Mouse (Mus musculus) liver, embryonic 14.5 days (tissue): ENCODE data around the gene Imp3. TPM values are rescaled to one million over a fixed set of nuclear protein-coding genes. Genes with fewer than 3 reads are reported as not detected.

Experiments used
- ATAC-seq: fragments of 200-750 bp; cut with Nextera tagmentation; 2 replicates; pipeline ENCODE4 v1.8.0; 2017; ENCODE audit warnings: moderate number of reproducible peaks, mild to moderate bottlenecking, moderate library complexity; ENCODE audit not compliant: insufficient read depth
- DNase-seq, 3 experiments: peaks; one replicate each; pipeline ENCODE4 v3.0.0-alpha.2; 2012 to 2013; ENCODE audit warnings: low read depth in 3 of 3, low spot score in 3 of 3
- H3K27ac ChIP-seq: fragments of 300-500 bp; sonication (generic); 2 replicates; pipeline ENCODE4 v1.5.1; 2014; ENCODE audit warnings: moderate library complexity, mild to moderate bottlenecking, control low read depth, inconsistent platforms
- H3K27me3 ChIP-seq: fragments of 300-500 bp; sonication (generic); 2 replicates; pipeline ENCODE4 v1.6.1; 2014; ENCODE audit warnings: mild to moderate bottlenecking, low read length, moderate library complexity; ENCODE audit not compliant: control insufficient read depth, insufficient read depth
- H3K36me3 ChIP-seq: fragments of 300-500 bp; sonication (generic); replicated peaks from 2 replicates; pipeline ENCODE4 v1.6.1; 2014; ENCODE audit warnings: low read depth; ENCODE audit not compliant: control insufficient read depth, insufficient read depth
- H3K4me1 ChIP-seq, 2 experiments: fragments of 200-500 bp in 1 of 2; fragments of 300-500 bp in 1 of 2; sonication (generic) in 1 of 2; replicated peaks; 2 replicates each; pipeline ENCODE4 v1.6.1; 2012 to 2014; ENCODE audit warnings: antibody characterized with exemption in 1 of 2, inconsistent platforms in 1 of 2, low read length in 1 of 2; ENCODE audit not compliant: control insufficient read depth in 2 of 2, insufficient read depth in 2 of 2
- H3K4me2 ChIP-seq: fragments of 300-500 bp; sonication (generic); 2 replicates; pipeline ENCODE4 v1.6.1; 2014; ENCODE audit warnings: low read depth, mild to moderate bottlenecking, control low read depth, moderate library complexity
- H3K4me3 ChIP-seq, 2 experiments: fragments of 200-500 bp in 1 of 2; fragments of 300-500 bp in 1 of 2; sonication (generic) in 1 of 2; 2 replicates each; pipeline ENCODE4 v1.5.1; 2012 to 2014; ENCODE audit warnings: low read depth in 2 of 2, low read length in 2 of 2, mild to moderate bottlenecking in 2 of 2, control low read depth in 1 of 2, inconsistent platforms in 1 of 2, moderate library complexity in 1 of 2; ENCODE audit not compliant: insufficient read depth in 1 of 2
- H3K9ac ChIP-seq: fragments of 300-500 bp; sonication (generic); replicated peaks from 2 replicates; pipeline ENCODE4 v1.6.1; 2014; ENCODE audit warnings: mild to moderate bottlenecking, control low read depth, moderate library complexity
- H3K9me3 ChIP-seq: fragments of 300-500 bp; sonication (generic); 2 replicates; pipeline ENCODE4 v1.6.1; 2016; ENCODE audit warnings: low read length, mixed read lengths; ENCODE audit not compliant: control insufficient read depth
- CTCF ChIP-seq: IDR thresholded peaks from 2 replicates; pipeline ENCODE4 v1.5.1; 2016; ENCODE audit warnings: antibody characterized with exemption, low read depth, control low read depth
- EP300 ChIP-seq: IDR thresholded peaks from 2 replicates; pipeline ENCODE4 v1.6.1; 2016; ENCODE audit warnings: antibody characterized with exemption, low read depth
- WGBS: fragments of 180-500 bp; shearing (Covaris S2); extraction: QIAGEN DNeasy Blood & Tissue Kit; methylation state at CpG from one replicate; pipeline ENCODE4 v1.1.7; 2014; ENCODE audit not compliant: insufficient replicate concordance; 5-methylcytosine and 5-hydroxymethylcytosine counted together
- polyA plus RNA-seq, 2 experiments: library from polyadenylated mRNA; depleted of rRNA in 1 of 2; stranded (reverse) in 1 of 2; unstranded in 1 of 2; fragments of >200 nt; fragmentation: Nextera tagmentation in 1 of 2; extraction: Ambion mirVana in 1 of 2; gene quantifications; 2 replicates each; pipeline versions ENCODE4 v1.2.1 to v1.2.3; 2012 to 2014

Imp3 gene
- polyA plus RNA-seq, 2 experiments: 49.0 to 69.2 TPM

DNA sequence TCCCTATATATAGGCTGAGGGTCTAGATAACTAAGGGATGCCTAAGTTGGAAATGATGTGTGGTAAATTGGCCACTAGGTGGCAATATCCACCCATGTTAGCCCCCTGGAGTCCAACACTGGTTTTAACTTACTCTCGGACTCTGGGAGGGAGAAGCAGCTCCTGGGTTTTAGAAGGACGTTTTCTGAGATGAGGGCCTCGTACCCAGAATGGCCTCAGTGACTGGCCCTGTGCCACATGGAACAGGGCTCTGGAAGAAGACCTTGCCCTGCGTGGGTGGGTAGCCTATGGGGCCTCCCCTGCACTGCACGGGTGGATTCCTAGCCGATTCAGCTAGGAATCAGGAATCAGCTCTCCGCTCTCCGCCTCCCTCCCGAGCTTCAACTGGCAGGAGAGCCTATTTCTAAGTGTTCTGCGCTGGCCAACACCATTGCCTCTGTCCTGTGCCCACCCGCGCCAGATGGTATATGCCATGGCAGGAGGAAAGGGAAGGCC, 45.7 kb upstream of the Imp3 start:
- H3K4me3 ChIP-seq: no peak overlapping the region
- no peak overlapping the region for H3K27ac ChIP-seq
- no peaks in the 10 kb centered on the region for H3K4me1 ChIP-seq
- no peak; the same call in 1 of the 2 replicates for ATAC-seq
- WGBS: 31% methylated on average over 12 of the region's 12 CpGs
- H3K27me3 ChIP-seq: no peaks in the 10 kb centered on the region
- DNase-seq: peak; percentile 47 to 53 (median 47)
- no peak overlapping the region for H3K4me2 ChIP-seq
- no peaks in the 10 kb centered on the region for H3K9me3 ChIP-seq
- no peaks in the 10 kb centered on the region for H3K36me3 ChIP-seq
- TF ChIP-seq CTCF: peak; percentile 82
- no peak for TF ChIP-seq EP300
- no peak overlapping the region for H3K9ac ChIP-seq

DNA sequence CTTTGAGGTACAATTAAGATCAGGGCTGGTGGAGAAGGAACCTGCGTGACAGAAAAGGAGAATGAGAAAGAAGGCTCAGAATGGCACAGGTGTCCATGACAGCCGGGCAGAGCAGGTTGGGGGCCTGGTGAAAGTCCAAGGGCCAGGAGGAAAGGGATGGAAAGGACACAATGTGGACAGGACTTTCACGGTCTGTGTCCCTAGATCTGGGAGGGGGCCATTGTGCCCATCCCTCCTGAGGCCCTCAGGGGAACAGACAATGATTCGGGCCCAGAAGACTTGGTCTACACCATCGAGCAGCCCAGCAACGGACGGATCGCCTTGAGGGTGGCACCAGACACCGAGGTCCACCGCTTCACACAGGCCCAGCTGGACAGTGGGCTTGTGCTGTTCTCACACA, 45.2 kb upstream of the Imp3 start:
- H3K9ac ChIP-seq: no peak overlapping the region
- DNase-seq (no peak), ATAC-seq (no peak)
- H3K27ac ChIP-seq: no peak overlapping the region
- H3K36me3 ChIP-seq: no peaks in the 10 kb centered on the region
- TF ChIP-seq EP300 (no peak), CTCF (no peak)
- no peaks in the 10 kb centered on the region for H3K9me3 ChIP-seq
- H3K27me3 ChIP-seq: no peaks in the 10 kb centered on the region
- H3K4me3 ChIP-seq: no peak overlapping the region
- H3K4me1 ChIP-seq: no peaks in the 10 kb centered on the region
- no peak overlapping the region for H3K4me2 ChIP-seq
- 75% methylated on average over 10 of the region's 10 CpGs for WGBS

DNA sequence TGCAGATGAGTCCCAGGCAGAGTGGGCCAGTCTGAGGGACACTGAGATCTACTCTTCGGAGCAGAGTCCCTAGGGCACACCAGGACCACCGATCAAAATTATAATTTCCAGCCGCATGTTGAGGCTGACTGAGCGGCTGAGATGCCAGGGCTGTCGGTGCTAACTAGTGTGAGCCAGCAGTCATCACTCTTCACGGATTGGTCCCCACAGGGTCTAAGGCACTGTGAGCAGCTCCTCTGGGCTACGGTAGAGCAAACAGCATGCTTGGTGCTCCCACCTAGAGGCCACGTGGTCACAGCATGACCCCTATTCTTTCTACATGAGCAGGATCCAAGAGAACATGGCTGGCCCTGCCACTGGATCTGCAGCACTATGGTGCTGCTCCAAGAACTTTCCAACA, 44.0 kb upstream of the Imp3 start:
- no peaks in the 10 kb centered on the region for H3K36me3 ChIP-seq
- H3K4me3 ChIP-seq: no peak overlapping the region
- no peak overlapping the region for H3K9ac ChIP-seq
- ATAC-seq (no peak), DNase-seq (no peak)
- H3K4me1 ChIP-seq: no peaks in the 10 kb centered on the region
- 63% methylated on average over 8 of the region's 8 CpGs for WGBS
- no peak overlapping the region for H3K4me2 ChIP-seq
- no peak overlapping the region for H3K27ac ChIP-seq
- no peak for TF ChIP-seq EP300
- TF ChIP-seq CTCF: no peak
- H3K27me3 ChIP-seq: no peaks in the 10 kb centered on the region
- no peaks in the 10 kb centered on the region for H3K9me3 ChIP-seq

DNA sequence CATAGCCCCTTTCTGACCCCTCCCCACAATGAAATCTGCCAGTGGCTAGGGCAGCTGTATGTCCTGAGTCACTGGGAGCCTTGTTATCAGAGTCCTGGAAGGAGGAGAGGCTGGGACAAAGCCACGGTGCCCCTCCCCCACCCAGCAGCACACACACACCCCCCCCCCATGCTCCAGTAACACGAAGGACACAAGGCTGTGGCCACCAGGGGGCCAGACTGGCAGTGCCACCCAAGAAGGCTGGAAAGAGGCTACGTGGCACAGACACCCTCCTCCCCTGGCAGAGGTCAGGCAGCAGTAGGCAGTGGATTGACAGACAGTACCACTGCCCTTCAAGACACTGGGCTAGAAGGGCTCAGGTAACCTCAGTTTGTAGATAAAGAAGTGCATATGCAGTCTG, 43.3 kb upstream of the Imp3 start:
- Histone ChIP-seq H3K4me3 (no peak overlapping the region), H3K4me1 (no peaks in the 10 kb centered on the region), H3K4me2 (no peak overlapping the region), H3K9me3 (no peaks in the 10 kb centered on the region), H3K9ac (no peak overlapping the region), H3K27me3 (no peaks in the 10 kb centered on the region), H3K36me3 (no peaks in the 10 kb centered on the region), H3K27ac (no peak overlapping the region)
- ATAC-seq (no peak), DNase-seq (no peak)
- peak; percentile 50 for TF ChIP-seq CTCF
- no peak for TF ChIP-seq EP300
- WGBS: 11% methylated on average over 3 of the region's 3 CpGs

DNA sequence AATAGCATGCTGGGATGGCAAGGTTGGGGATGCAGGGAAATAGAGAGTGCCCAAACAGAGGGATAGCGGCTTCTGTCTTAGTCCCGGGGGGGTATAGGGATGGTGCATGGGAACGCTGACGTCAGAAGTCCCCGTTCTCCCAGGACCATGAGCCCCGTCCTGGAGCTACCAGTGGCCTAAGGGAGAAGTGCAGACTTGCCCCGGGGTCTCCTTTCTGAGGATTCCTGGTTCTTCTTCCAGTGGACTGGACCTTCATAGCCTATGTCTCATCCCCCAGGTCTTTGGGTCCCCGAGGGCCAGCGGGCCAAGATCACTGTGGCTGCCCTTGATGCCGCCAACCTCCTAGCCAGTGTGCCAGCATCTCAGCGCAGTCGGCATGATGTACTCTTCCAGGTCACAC, 40.5 kb upstream of the Imp3 start:
- no peak for ATAC-seq
- Histone ChIP-seq H3K4me3 (no peak overlapping the region), H3K9ac (no peak overlapping the region), H3K36me3 (no peaks in the 10 kb centered on the region), H3K4me1 (no peaks in the 10 kb centered on the region), H3K27me3 (no peaks in the 10 kb centered on the region), H3K9me3 (no peaks in the 10 kb centered on the region), H3K27ac (no peak overlapping the region), H3K4me2 (no peak overlapping the region)
- DNase-seq: no peak
- TF ChIP-seq EP300: no peak
- no peak for TF ChIP-seq CTCF
- WGBS: 76% methylated on average over 12 of the region's 12 CpGs
